Mouse (Mus musculus): ENCODE measurements around the gene 4930426L09Rik. TPM values are rescaled to one million over a fixed set of nuclear protein-coding genes. Genes with fewer than 3 reads are reported as not detected.

The 4930426L09Rik gene
- polyA plus RNA-seq, 1 experiment from 2014 or later = 0.53 TPM

DNA sequence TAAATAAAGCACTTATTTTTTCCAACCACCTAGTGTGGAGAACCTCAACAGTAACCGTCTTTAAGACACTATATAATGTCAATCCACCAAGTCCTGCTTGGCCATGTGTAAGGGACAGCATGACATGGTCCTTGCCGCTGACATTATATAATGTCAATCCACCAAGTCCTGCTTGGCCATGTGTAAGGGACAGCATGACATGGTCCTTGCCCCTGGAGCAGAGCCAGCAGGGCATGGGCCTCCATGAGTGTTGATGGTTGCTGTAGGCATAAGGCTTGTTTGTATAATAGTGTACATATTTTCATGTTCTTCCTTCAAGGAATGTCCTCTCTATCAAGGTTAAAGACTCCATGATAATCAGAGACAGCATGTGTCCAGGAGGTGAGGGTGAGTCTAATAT lies 32.2 kb upstream of the 4930426L09Rik start:
- 96% methylated on average over 2 of the region's 2 CpGs for WGBS

DNA sequence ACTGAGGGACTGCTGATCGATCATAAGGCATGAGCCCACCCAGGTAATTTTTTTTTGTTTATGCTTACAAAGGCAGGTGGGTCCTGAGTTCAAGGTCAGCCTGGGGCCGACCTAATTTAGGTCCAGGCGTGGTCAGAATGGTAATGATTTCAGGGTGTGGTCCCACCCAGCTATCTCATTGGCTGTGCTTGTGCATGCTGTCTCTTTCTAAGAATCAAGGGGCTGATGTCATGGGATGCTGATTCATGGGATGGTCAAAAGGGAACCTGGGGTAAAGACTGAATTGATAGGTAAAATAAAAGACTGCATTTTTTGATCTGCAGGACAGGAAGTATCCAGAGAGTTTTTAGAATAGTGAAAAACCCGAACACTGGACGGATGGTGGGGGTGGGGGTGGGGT lies 31.6 kb upstream of the 4930426L09Rik start:
- Histone ChIP-seq H3K9ac (ENCODE audit: low read depth, low read length) (no peak overlapping the region), H3K27ac (ENCODE audit: low read length) (no peak overlapping the region), H3K36me3 (ENCODE audit: control insufficient read depth, insufficient read depth, low read length) (no peaks in the 10 kb centered on the region), H3K4me1 (ENCODE audit: control insufficient read depth, insufficient read depth, low read length) (no peaks in the 10 kb centered on the region), H3K4me2 (ENCODE audit: low read length) (no peak overlapping the region), H3K27me3 (ENCODE audit: control insufficient read depth, insufficient read depth, low read depth, low read length) (no peaks in the 10 kb centered on the region), H3K4me3 (ENCODE audit: low read depth, low read length) (no peak overlapping the region), H3K9me3 (replicated peaks; ENCODE audit: control insufficient read depth, low read length, poor library complexity, severe bottlenecking) (no peaks in the 10 kb centered on the region)
- WGBS = 96% methylated on average over 5 of the region's 5 CpGs
- ATAC-seq = no peak

More for the DNA sequence above, 32.2 kb upstream of the 4930426L09Rik start:
- H3K4me1 ChIP-seq (ENCODE audit: control insufficient read depth, insufficient read depth, low read length) = no peaks in the 10 kb centered on the region
- no peaks in the 10 kb centered on the region for H3K36me3 ChIP-seq (ENCODE audit: control insufficient read depth, insufficient read depth, low read length)
- no peak overlapping the region for H3K9ac ChIP-seq (ENCODE audit: low read depth, low read length)
- H3K4me3 ChIP-seq (ENCODE audit: low read depth, low read length) = no peak overlapping the region
- H3K9me3 ChIP-seq (replicated peaks; ENCODE audit: control insufficient read depth, low read length, poor library complexity, severe bottlenecking) = no peaks in the 10 kb centered on the region
- ATAC-seq = no peak
- no peak overlapping the region for H3K27ac ChIP-seq (ENCODE audit: low read length)
- no peaks in the 10 kb centered on the region for H3K27me3 ChIP-seq (ENCODE audit: control insufficient read depth, insufficient read depth, low read depth, low read length)
- H3K4me2 ChIP-seq (ENCODE audit: low read length) = no peak overlapping the region

DNA sequence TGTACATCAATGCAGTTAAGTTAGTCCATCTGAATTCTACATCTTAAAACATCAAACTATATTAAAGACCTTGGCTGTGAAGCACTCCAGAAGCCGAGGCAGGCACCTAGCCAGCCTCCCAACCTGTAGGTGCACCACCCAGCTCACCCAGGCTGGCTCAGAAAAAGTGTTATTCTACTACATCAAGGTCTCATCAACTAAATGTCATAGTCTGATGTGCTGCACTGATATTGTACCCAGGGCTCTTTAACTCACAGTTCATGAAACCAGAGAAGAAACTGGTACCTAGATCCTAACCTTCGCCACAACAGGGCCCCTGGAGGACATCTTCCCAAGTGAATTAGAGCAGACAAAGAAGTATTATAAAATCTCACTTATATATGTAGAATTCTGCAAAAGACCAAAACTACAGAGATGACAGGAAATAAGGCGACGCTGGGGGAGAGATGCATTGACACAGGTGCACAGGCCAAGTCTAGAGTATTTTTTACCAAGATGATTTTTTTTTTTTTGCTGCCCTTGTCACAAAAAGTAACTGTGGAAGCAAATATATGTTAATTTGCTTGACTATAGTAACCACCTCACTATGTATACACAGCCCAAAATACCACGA lies 30.6 kb upstream of the 4930426L09Rik start:
- Histone ChIP-seq H3K27ac (ENCODE audit: low read length) (no peak overlapping the region), H3K4me2 (ENCODE audit: low read length) (no peak overlapping the region), H3K4me3 (ENCODE audit: low read depth, low read length) (no peak overlapping the region), H3K9ac (ENCODE audit: low read depth, low read length) (no peak overlapping the region), H3K9me3 (replicated peaks; ENCODE audit: control insufficient read depth, low read length, poor library complexity, severe bottlenecking) (no peaks in the 10 kb centered on the region), H3K36me3 (ENCODE audit: control insufficient read depth, insufficient read depth, low read length) (0 out of 2 replicates have a peak, but pooled peaks cover under 1% of the 10 kb centered on the region), H3K4me1 (ENCODE audit: control insufficient read depth, insufficient read depth, low read length) (no peaks in the 10 kb centered on the region), H3K27me3 (ENCODE audit: control insufficient read depth, insufficient read depth, low read depth, low read length) (no peaks in the 10 kb centered on the region)
- ATAC-seq = no peak
- WGBS = 96% methylated on average over 5 of the region's 5 CpGs

DNA sequence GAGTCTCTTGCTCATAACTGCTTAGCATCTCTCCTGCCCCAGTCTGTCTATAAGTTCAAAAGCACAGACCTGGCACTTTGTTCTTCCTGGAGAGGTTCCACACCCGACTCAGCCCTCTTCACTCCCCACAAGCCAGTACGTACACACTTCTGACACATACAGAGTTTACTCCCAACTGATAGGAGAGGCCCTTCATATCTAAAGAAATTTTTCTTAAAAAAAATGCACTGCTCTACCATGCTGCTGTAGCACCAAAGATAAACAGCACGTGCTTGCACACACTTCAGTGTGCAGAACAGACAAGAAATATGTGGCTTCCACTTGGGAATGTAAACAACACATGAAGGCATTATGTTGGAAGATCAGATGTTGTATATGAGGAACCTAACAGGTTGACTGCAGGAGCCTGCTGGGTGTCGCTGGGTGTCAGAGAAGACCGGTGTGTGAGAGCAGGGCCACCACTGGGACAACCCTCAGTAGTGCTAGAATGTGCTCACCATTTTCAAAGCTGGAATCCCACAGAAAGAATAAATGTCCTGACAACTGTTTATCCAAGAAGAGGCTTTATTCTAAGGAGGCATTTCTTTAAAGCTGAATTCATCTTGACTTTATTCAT lies 29.0 kb upstream of the 4930426L09Rik start:
- H3K9me3 ChIP-seq (replicated peaks; ENCODE audit: control insufficient read depth, low read length, poor library complexity, severe bottlenecking) = peaks cover 7% of the 10 kb centered on the region
- 83% methylated on average over 5 of the region's 5 CpGs for WGBS
- no peak overlapping the region for H3K4me2 ChIP-seq (ENCODE audit: low read length)
- no peak overlapping the region for H3K4me3 ChIP-seq (ENCODE audit: low read depth, low read length)
- H3K36me3 ChIP-seq (ENCODE audit: control insufficient read depth, insufficient read depth, low read length) = 0 out of 2 replicates have a peak, but pooled peaks cover 6% of the 10 kb centered on the region
- no peaks in the 10 kb centered on the region for H3K4me1 ChIP-seq (ENCODE audit: control insufficient read depth, insufficient read depth, low read length)
- ATAC-seq = no peak
- no peaks in the 10 kb centered on the region for H3K27me3 ChIP-seq (ENCODE audit: control insufficient read depth, insufficient read depth, low read depth, low read length)
- no peak overlapping the region for H3K27ac ChIP-seq (ENCODE audit: low read length)
- H3K9ac ChIP-seq (ENCODE audit: low read depth, low read length) = no peak overlapping the region

DNA sequence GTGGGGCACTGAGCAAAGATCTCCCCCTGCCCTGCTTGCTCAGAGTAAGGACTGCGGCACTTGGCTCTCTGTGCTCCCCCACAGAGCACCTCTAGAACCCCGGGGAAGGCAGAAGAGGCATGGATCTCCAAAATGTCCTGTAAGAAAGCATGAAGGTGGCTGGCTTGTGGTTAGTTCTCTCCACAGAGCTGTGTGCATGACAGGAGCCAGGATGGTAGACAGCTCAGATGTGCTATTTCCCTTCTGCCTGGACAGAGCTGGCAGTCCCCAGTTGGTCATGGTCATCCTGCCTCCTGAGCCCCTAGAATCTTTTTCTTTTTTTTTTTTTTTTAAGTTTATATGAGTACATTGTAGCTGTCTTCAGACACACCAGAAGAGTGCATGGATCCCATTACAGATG lies 27.7 kb upstream of the 4930426L09Rik start:
- Histone ChIP-seq H3K27me3 (ENCODE audit: control insufficient read depth, insufficient read depth, low read depth, low read length) (no peaks in the 10 kb centered on the region), H3K27ac (ENCODE audit: low read length) (no peak overlapping the region), H3K9ac (ENCODE audit: low read depth, low read length) (no peak overlapping the region), H3K9me3 (replicated peaks; ENCODE audit: control insufficient read depth, low read length, poor library complexity, severe bottlenecking) (peaks cover 7% of the 10 kb centered on the region), H3K4me2 (ENCODE audit: low read length) (no peak overlapping the region), H3K4me1 (ENCODE audit: control insufficient read depth, insufficient read depth, low read length) (no peaks in the 10 kb centered on the region), H3K4me3 (ENCODE audit: low read depth, low read length) (no peak overlapping the region), H3K36me3 (ENCODE audit: control insufficient read depth, insufficient read depth, low read length) (0 out of 2 replicates have a peak, but pooled peaks cover 6% of the 10 kb centered on the region)
- 70% methylated on average over 2 of the region's 2 CpGs for WGBS
- no peak for ATAC-seq

DNA sequence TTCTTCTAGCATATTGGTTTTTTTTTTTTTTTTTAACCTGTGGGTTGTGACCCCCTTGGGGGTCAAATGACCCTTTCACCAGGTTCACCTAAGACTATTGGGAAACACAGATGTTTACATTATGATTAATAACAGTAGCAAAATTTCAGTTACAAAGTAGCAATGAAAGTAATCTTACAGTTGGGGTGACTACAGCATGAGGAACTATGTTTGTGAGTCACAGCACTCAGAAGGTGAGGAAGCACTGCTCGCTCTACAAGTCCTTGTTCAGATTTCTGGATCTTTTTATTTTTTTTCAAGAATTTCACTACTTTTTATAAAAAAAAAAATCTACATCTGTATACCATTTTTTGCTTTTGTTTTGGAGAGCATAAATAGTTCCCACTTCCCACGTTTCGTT lies 26.6 kb upstream of the 4930426L09Rik start:
- 0 out of 2 replicates have a peak, but pooled peaks cover 6% of the 10 kb centered on the region for H3K36me3 ChIP-seq (ENCODE audit: control insufficient read depth, insufficient read depth, low read length)
- H3K27ac ChIP-seq (ENCODE audit: low read length) = no peak overlapping the region
- ATAC-seq = no peak
- no peak overlapping the region for H3K9ac ChIP-seq (ENCODE audit: low read depth, low read length)
- no peak overlapping the region for H3K4me3 ChIP-seq (ENCODE audit: low read depth, low read length)
- H3K9me3 ChIP-seq (replicated peaks; ENCODE audit: control insufficient read depth, low read length, poor library complexity, severe bottlenecking) = peaks cover 7% of the 10 kb centered on the region
- WGBS = 91% methylated on average over 3 of the region's 3 CpGs
- H3K27me3 ChIP-seq (ENCODE audit: control insufficient read depth, insufficient read depth, low read depth, low read length) = no peaks in the 10 kb centered on the region
- no peaks in the 10 kb centered on the region for H3K4me1 ChIP-seq (ENCODE audit: control insufficient read depth, insufficient read depth, low read length)
- no peak overlapping the region for H3K4me2 ChIP-seq (ENCODE audit: low read length)

DNA sequence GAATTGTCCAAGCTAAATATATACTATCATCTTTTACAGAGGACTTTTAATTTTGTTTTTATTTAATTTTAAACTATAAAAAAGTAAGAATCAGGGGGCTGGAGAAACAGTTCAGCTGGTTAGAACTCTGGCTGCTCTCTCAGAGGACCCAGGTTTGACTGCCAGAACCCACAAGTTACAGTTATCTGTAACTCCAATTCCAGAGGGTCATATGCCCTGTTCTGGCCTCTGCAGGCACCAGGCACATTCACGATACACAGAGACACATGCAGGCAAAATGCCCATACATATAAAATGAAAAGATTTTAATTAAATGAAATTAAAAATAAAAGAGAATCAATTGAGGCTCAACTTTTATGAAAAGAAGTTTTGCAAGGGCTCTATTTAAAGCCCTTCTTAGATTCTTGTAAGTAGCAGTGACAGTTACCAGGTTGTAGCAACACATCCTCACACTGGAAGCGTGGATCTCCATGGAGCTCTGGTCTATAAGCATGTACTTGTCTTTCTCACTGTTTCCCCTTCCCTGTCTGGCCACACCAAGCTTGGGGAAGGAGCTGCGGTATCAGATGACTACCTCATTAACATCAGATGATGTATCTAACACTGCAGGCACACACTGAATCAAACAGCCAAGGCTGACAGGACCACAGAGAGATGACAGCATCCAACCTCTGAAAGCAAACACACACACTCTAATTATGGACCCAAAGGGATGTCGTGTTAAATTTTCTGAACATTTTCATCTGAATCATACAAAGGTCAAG lies 23.1 kb upstream of the 4930426L09Rik start:
- no peak for ATAC-seq
- H3K9ac ChIP-seq (ENCODE audit: low read depth, low read length) = no peak overlapping the region
- H3K4me3 ChIP-seq (ENCODE audit: low read depth, low read length) = no peak overlapping the region
- H3K36me3 ChIP-seq (ENCODE audit: control insufficient read depth, insufficient read depth, low read length) = 0 out of 2 replicates have a peak, but pooled peaks cover 6% of the 10 kb centered on the region
- H3K27me3 ChIP-seq (ENCODE audit: control insufficient read depth, insufficient read depth, low read depth, low read length) = no peaks in the 10 kb centered on the region
- 54% methylated on average over 4 of the region's 4 CpGs for WGBS
- H3K4me1 ChIP-seq (ENCODE audit: control insufficient read depth, insufficient read depth, low read length) = no peaks in the 10 kb centered on the region
- H3K9me3 ChIP-seq (replicated peaks; ENCODE audit: control insufficient read depth, low read length, poor library complexity, severe bottlenecking) = peaks cover 7% of the 10 kb centered on the region
- no peak overlapping the region for H3K4me2 ChIP-seq (ENCODE audit: low read length)
- no peak overlapping the region for H3K27ac ChIP-seq (ENCODE audit: low read length)

DNA sequence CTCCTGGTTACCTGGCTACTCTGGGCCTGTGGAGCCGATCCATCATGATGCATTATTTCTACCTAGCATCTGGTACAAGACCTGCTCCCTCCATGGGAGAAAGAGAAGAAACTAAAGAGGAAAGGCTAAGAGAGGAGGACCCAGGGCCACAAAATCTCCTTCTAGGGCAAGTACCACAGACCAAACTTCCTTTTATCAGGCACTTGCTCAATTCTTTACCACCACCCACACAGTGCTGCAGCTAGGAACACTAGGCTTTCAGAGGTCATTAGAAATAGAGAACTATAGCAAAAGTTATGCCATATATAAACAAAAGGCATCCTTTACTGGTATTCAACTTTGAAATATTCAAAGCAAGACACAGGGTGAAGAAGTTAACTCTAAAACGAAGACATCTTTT lies 22.0 kb upstream of the 4930426L09Rik start:
- no peak overlapping the region for H3K9ac ChIP-seq (ENCODE audit: low read depth, low read length)
- no peaks in the 10 kb centered on the region for H3K4me1 ChIP-seq (ENCODE audit: control insufficient read depth, insufficient read depth, low read length)
- H3K4me2 ChIP-seq (ENCODE audit: low read length) = no peak overlapping the region
- no peak overlapping the region for H3K27ac ChIP-seq (ENCODE audit: low read length)
- no peaks in the 10 kb centered on the region for H3K27me3 ChIP-seq (ENCODE audit: control insufficient read depth, insufficient read depth, low read depth, low read length)
- 92% methylated on average over 2 of the region's 2 CpGs for WGBS
- no peak overlapping the region for H3K4me3 ChIP-seq (ENCODE audit: low read depth, low read length)
- H3K36me3 ChIP-seq (ENCODE audit: control insufficient read depth, insufficient read depth, low read length) = 0 out of 2 replicates have a peak, but pooled peaks cover 6% of the 10 kb centered on the region
- no peak for ATAC-seq
- peaks cover 7% of the 10 kb centered on the region for H3K9me3 ChIP-seq (replicated peaks; ENCODE audit: control insufficient read depth, low read length, poor library complexity, severe bottlenecking)

Measured in midbrain, embryonic 16.5 days (tissue).